Mouse (Mus musculus) left cerebral cortex, postnatal 14 days (tissue): ENCODE measurements around the gene Isl2. TPM values are rescaled to one million over a fixed set of nuclear protein-coding genes. Genes with fewer than 3 reads are reported as not detected.

ENCODE experiments used
- DNase-seq, 2 experiments: peaks; one replicate each; pipeline ENCODE4 v3.0.0; 2021 to 2022; ENCODE audit warnings: low spot score in 2 of 2, mixed read lengths in 1 of 2
- intact Hi-C: fragments of 180-260 bp; cut with DNase I; formaldehyde crosslinking; loops from one replicate; pipeline ENCODE4 v1.15.1; 2025
- total RNA-seq, 2 experiments: library from RNA; stranded (reverse); gene quantifications; 2 replicates each; pipeline ENCODE4 v1.2.3; 2021

Isl2 gene
- total RNA-seq, 2 experiments from 2014 or later = not detected

- intact Hi-C loops = no loop called here
- no peak for DNase-seq
Measured at GRCm38 (mm10) chr9:55545556-55546175, 7.2 kb downstream of the Isl2 start.

GRCm38 (mm10) chr9:55546176-55547010, 7.9 kb downstream of the Isl2 start:
- no peak for DNase-seq
- intact Hi-C loops = no loop called here

GRCm38 (mm10) chr9:55548871-55549270, 10.4 kb downstream of the Isl2 start:
- intact Hi-C loops = no loop called here
- DNase-seq = no peak

- no peak for DNase-seq
- intact Hi-C loops = no loop called here
Measured at GRCm38 (mm10) chr9:55549302-55549890, 10.9 kb downstream of the Isl2 start.

GRCm38 (mm10) chr9:55554986-55555385, 16.5 kb downstream of the Isl2 start:
- intact Hi-C loops = no loop called here
- DNase-seq = no peak

- intact Hi-C loops = no loop called here
- DNase-seq = no peak
Measured at GRCm38 (mm10) chr9:55560960-55561359, 22.5 kb downstream of the Isl2 start.

GRCm38 (mm10) chr9:55568466-55569159, 30.1 kb downstream of the Isl2 start:
- intact Hi-C loops = no loop called here
- DNase-seq = no peak

- intact Hi-C loops = no loop called here
- DNase-seq = no peak
Measured at GRCm38 (mm10) chr9:55571071-55571470, 32.6 kb downstream of the Isl2 start.

GRCm38 (mm10) chr9:55576571-55576970, 38.1 kb downstream of the Isl2 start:
- intact Hi-C loops = no loop called here
- DNase-seq = peak in 1 of 2 experiments; percentile 30

- intact Hi-C loops = no loop called here
- no peak for DNase-seq
Measured at GRCm38 (mm10) chr9:55581414-55581813, 42.9 kb downstream of the Isl2 start.

- intact Hi-C loops = no loop called here
- DNase-seq = no peak
Measured at GRCm38 (mm10) chr9:55586141-55586540, 47.7 kb downstream of the Isl2 start.

Other genes starting within 250 kb of the Isl2 start
- 1 to 10 TPM in 1 of 2 experiments, under 1 TPM in 1; 0.55 to 1.1 TPM for gene Nrg4, start 211.8 kb upstream of the Isl2 start, total RNA-seq
- gene Tmem266, start 211.8 kb upstream of the Isl2 start, total RNA-seq = 10 to 100 TPM in 1 of 2 experiments, 1 to 10 TPM in 1; 9.5 to 10.5 TPM
- 10 to 100 TPM; 46.9 to 49.1 TPM for gene Etfa, start 26.4 kb upstream of the Isl2 start, total RNA-seq